11 mouse cellular contexts compared by ENCODE assay signal in genomic region chr6:98994104-98994787, GRCm38 (mm10).
A peak's percentile ranks its signal among the peaks of the same experiment; 100 is the strongest.
DNase-seq lines count a peak whose midpoint lies in the region; ATAC-seq and TF ChIP-seq lines count a peak whose summit lies in the region.
"Had no signal": no experiment of that assay in that cellular context is flagged by ENCODE, and none has a peak within 500 bp of the region (broad histone marks: within the 10 kb centered on the region; RNA-seq: fewer than 3 reads in every experiment).

No protein-coding gene starts in this region.

- WGBS in stomach, embryonic 16.5 days: 78% methylated on average over 21 of the region's 21 CpGs
- whole genome bisulfite sequencing in stomach, postnatal 0 days: 73% methylated on average over 21 of the region's 21 CpGs
- WGBS in hindbrain, embryonic 14.5 days: 17% methylated on average over 21 of the region's 21 CpGs

- H3K4me1 ChIP-seq in stomach, embryonic 16.5 days (ENCODE audit: control insufficient read depth, insufficient read depth, low read length): peaks cover 50% of the 10 kb centered on the region
- H3K4me1 ChIP-seq in stomach, postnatal 0 days (replicated peaks; ENCODE audit: control insufficient read depth, insufficient read depth): peaks cover 9% of the 10 kb centered on the region
- peaks cover 15% of the 10 kb centered on the region for H3K4me1 ChIP-seq in hindbrain, embryonic 14.5 days (replicated peaks; ENCODE audit: control insufficient read depth, insufficient read depth, low read length)

- ATAC-seq in stomach, embryonic 16.5 days (ENCODE audit: insufficient read depth, low FRiP score): no peak
- no peak for ATAC-seq in stomach, postnatal 0 days (ENCODE audit: low FRiP score, low TSS enrichment)
- ATAC-seq in hindbrain, embryonic 14.5 days (ENCODE audit: low FRiP score): peak; percentile 85

- peak; percentile 51 to 65 for DNase-seq in heart, adult 18-20 months
- DNase-seq in heart, postnatal 10 days: no peak
- DNase-seq in stomach, postnatal 0 days (ENCODE audit: low spot score): no peak
- DNase-seq in hindbrain, embryonic 14.5 days (ENCODE audit: low spot score): peak; percentile 51
- no peak for DNase-seq in MN1 (ENCODE audit: low spot score)
- DNase-seq in spleen, postnatal 10 days (ENCODE audit: low spot score in 2 of 2): no peak
- DNase-seq in B cell, adult 2 months: no peak
- DNase-seq: kidney, postnatal 25 days; right cerebral cortex, postnatal 14 days had no signal

- no peak for TF ChIP-seq EP300 in stomach, postnatal 0 days (optimal IDR thresholded peaks at IDR 0.05)

- intact Hi-C loops in heart, postnatal 10 days (cut with DNase I): no loop called here

- H3K9ac ChIP-seq in stomach, embryonic 16.5 days (ENCODE audit: low read length): no peak overlapping the region
- no peak overlapping the region for H3K9ac ChIP-seq in stomach, postnatal 0 days (ENCODE audit: low read length)
- H3K9ac ChIP-seq in hindbrain, embryonic 14.5 days: no peak overlapping the region
- H3K9ac ChIP-seq: liver, embryonic 15.5 days had no signal

- no peak for TF ChIP-seq CTCF in stomach, postnatal 0 days (IDR thresholded peaks at IDR 0.05; ENCODE audit: low read depth)

- H3K4me3 ChIP-seq in stomach, embryonic 16.5 days (replicated peaks; ENCODE audit: low read length): no peak overlapping the region
- no peak overlapping the region for H3K4me3 ChIP-seq in stomach, postnatal 0 days (ENCODE audit: low read depth, low read length)
- H3K4me3 ChIP-seq in hindbrain, embryonic 14.5 days (replicated peaks; ENCODE audit: low read length): no peak overlapping the region
- H3K4me3 ChIP-seq: liver, embryonic 15.5 days had no signal

- H3K9me3 ChIP-seq in stomach, embryonic 16.5 days (replicated peaks; ENCODE audit: control insufficient read depth, low read length): no peaks in the 10 kb centered on the region
- no peaks in the 10 kb centered on the region for H3K9me3 ChIP-seq in stomach, postnatal 0 days (ENCODE audit: control insufficient read depth, low read length)
- no peaks in the 10 kb centered on the region for H3K9me3 ChIP-seq in hindbrain, embryonic 14.5 days (ENCODE audit: control insufficient read depth, low read length)
- H3K9me3 ChIP-seq: liver, embryonic 15.5 days had no signal

- no peaks in the 10 kb centered on the region for H3K36me3 ChIP-seq in stomach, embryonic 16.5 days (ENCODE audit: control insufficient read depth, insufficient read depth, low read length)
- peaks cover 3% of the 10 kb centered on the region; the same call in 1 of the 2 replicates for H3K36me3 ChIP-seq in stomach, postnatal 0 days (ENCODE audit: control insufficient read depth, insufficient read depth, low read length)
- H3K36me3 ChIP-seq in hindbrain, embryonic 14.5 days (replicated peaks; ENCODE audit: control insufficient read depth, insufficient read depth): no peaks in the 10 kb centered on the region
- H3K36me3 ChIP-seq: liver, embryonic 15.5 days had no signal

- H3K27ac ChIP-seq in stomach, embryonic 16.5 days (ENCODE audit: low read length): peak overlapping the region; percentile 22; the same call in 1 of the 2 replicates
- H3K27ac ChIP-seq in stomach, postnatal 0 days (replicated peaks): no peak overlapping the region
- peak overlapping the region; percentile 20 for H3K27ac ChIP-seq in hindbrain, embryonic 14.5 days
- H3K27ac ChIP-seq: liver, embryonic 15.5 days had no signal

- H3K27me3 ChIP-seq in stomach, embryonic 16.5 days (ENCODE audit: control insufficient read depth, insufficient read depth, low read length): no peaks in the 10 kb centered on the region
- H3K27me3 ChIP-seq in stomach, postnatal 0 days (ENCODE audit: control insufficient read depth, insufficient read depth, low read length): no peaks in the 10 kb centered on the region
- no peaks in the 10 kb centered on the region for H3K27me3 ChIP-seq in hindbrain, embryonic 14.5 days (ENCODE audit: control insufficient read depth, insufficient read depth, low read length)
- H3K27me3 ChIP-seq: liver, embryonic 15.5 days had no signal

- no peak overlapping the region for H3K4me2 ChIP-seq in stomach, embryonic 16.5 days (ENCODE audit: low read depth, low read length)
- H3K4me2 ChIP-seq in stomach, postnatal 0 days (replicated peaks; ENCODE audit: low read depth): no peak overlapping the region
- peak overlapping the region; percentile 23 for H3K4me2 ChIP-seq in hindbrain, embryonic 14.5 days (replicated peaks)
- H3K4me2 ChIP-seq: liver, embryonic 15.5 days had no signal

Comparison
In these comparisons a context has a peak if more than half of its experiments do, and no peak if none do; other contexts are left out.
1. DNase-seq: peak in heart, adult 18-20 months (2 of 2) and hindbrain, embryonic 14.5 days (single experiment); none in heart, postnatal 10 days (0 of 2), stomach, postnatal 0 days (single experiment), MN1 (single experiment), spleen, postnatal 10 days (0 of 2) and B cell, adult 2 months (0 of 2).